Mouse (Mus musculus) heart, adult 2 months (tissue): ENCODE data around the gene Schip1.

Experiments used
- CTCF ChIP-seq: fragments of 200-600 bp; IDR thresholded peaks from 2 replicates; pipeline ENCODE4 v1.8.1; 2022; ENCODE audit warnings: antibody characterized with exemption, mild to moderate bottlenecking, moderate library complexity
- POLR2A ChIP-seq: fragments of 200-500 bp; IDR thresholded peaks from 2 replicates; pipeline ENCODE4 v1.6.1; 2011; ENCODE audit warnings: mild to moderate bottlenecking, low read depth, low read length, control low read depth; ENCODE audit not compliant: insufficient read depth

DNA sequence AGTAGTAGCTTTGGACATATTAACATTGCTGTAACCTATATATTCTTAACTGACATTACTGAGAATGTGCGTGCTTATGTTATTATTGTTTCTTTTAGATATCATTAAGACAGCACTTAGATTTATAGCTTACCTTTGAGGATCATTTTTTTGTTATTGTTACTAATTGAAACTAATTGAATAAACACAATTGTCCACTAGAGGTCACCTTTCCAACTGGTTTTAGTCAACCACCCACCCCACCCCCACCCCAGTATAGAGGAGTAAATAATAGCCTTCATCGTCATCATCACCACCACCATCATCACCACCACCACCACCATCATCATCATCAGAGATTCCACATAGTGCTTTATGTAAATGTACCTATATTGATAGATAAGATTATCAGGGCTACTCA is 498.2 kb downstream of the Schip1 start:
- no peak for TF ChIP-seq POLR2A
- TF ChIP-seq CTCF: peak; percentile 59
